Mouse (Mus musculus): ENCODE measurements at regions not wholly inside any gene's neighbourhood (a gene's known extent, or its start where the extent isn't known, plus 50 kb on each side); places are given as distances from the start of the nearest gene placed in this dataset.

DNA sequence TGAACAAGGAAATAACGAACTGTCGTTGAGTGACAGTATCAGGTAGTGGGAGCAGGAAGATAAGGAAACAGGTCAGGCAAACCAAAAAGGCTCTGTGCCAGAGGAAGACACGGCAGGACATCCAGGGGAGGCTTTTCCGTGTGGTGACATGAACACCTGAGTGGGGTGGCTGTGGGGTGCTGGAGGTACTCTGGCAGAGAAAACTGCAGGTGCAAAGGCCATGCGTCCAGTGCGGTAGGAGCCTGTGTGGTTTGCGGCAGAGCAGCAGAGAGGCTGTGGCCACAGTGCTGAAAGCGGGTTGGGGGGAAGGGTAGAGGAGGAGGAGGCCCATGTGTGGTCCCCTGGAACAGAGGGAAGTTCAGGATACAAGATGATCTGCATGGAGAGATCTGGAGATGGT is 153.3 kb downstream of the Chst1 start:
- DNase-seq: no peak

DNA sequence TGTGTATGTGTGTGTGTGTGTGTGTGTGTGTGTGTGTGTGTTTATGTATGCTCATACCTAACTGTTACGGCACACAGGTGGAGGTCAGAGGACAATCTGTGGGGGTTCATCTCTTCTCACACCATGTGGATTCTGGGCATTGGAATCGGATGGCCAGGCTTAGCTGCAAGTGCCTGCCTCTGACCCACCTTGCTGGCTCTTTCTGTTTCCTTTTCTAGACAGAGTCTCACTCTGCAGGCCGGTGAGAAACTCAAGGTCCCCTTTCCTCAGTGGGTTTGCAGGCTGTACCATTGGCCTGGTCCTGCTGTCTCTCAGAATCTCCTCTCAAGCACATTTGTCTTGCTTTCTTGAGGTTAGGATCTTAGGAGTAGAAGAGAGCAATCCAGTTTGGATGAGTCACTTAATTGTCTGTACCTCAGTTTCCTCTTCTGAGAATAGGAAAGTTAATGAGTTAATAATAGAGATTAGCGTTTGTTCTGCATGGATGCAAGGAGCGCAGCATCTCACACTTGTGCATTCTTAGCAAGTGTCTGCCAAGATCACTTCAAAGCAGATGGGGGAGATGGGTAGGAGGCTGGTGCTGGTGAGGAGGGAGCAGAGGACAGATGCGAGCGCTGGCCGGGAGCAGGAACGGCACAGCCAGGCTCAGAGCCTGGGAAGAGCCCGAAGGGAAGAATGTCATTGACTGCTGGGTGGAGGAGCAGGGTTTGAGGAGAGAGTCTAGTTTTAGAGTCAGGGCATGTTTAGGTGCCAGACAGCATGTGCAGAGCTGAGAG is 155.2 kb downstream of the Chst1 start:
- no peak for DNase-seq

DNA sequence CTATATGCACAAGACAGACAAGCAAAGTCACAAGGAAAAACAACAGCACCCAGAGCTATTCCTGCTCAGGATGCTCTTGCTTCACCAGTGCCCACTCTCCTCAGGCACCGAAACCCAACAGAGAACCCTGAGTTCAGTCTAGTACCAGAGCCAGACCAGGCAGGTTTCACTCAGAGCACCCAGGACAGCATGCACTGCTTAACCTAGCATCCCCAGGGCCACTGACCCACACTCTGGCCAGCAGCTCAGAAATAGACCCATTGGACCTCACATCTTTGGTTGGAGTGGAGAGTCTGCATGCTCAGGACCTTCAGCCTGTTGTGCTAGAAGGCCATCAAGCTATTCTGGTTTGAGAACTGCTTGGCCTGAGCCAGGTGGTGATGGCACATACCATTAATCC is 157.0 kb downstream of the Chst1 start:
- DNase-seq: no peak

DNA sequence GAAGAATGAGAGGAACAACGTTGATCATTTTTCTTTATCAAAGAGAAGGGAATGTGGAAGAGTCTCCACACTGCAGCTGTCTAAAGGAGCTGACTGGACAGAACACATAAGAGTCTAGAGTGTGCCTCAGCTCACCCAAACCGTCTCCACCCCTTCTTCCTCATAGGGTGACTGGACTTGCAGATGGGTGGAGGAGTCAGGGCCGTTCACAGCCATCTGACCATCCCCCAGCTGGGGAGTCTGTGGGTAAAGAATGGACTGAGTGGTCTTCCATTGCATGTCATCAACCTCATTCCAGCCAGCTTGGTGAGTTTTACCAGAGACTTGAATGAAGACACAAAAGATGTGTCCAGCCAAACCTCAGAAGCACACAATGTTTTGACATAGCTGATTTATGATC is 156.1 kb upstream of the Syt13 start:
- DNase-seq: no peak

DNA sequence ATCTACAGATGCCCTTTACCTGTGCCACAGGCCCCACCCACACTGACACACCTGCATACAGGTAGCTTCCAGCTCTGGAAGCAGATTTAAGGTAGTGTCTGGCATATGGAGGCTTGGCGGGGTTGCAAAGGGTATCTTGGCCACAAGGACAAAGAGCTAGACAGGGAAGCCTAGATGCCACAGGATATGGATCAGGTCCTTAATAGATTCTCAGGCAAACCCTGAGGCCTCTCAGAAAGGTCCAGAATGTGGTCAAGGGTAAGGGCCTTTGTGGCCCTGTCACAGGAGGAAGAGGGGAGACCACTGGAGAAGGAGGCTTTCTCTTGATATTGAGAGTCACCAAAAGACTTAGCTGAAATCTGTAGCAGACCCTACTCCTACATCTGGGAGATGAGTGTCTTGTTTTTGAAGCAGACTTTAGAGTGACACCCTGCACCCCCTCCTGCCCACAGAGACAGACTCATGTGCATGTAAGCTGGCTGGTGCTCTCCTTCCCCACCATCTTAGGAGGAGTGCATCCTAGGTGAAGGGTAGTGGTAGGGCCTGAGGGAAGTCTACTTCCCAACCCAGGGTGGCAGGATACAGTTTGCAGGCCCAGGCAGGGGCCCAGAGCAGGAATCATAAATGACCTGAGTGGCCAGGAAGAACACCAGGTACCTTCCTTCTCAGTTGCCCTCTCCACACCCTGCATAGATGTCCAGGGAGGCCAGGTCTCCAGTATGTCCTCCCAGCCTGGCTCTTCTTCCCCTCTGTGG is 150.8 kb upstream of the Syt13 start:
- no peak for DNase-seq

DNA sequence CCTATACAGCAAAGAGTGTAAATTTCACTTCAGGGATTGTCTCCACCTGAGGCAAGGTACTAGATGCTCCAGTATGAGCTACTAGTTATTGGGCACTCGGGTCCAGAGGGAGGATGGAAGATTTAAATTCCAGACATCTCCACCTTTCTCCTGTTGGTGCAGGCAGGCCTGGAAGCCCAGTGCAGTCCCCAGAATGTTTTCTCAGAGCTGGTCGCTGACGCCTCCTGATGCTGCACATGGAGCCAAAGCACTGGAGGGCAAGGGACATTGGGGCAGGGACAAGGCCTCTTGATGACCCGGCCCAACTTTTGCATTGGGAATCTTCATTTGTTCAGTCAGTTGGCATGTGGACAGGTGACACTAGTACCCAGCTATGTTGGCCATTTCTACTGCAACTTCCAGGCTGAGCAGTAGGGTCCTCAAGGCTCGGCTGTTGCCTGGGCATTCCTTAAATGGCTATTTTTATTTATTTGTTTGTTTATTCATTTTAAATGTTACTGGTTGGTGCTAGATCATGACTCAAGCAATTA is 147.4 kb upstream of the Syt13 start:
- DNase-seq: no peak

DNA sequence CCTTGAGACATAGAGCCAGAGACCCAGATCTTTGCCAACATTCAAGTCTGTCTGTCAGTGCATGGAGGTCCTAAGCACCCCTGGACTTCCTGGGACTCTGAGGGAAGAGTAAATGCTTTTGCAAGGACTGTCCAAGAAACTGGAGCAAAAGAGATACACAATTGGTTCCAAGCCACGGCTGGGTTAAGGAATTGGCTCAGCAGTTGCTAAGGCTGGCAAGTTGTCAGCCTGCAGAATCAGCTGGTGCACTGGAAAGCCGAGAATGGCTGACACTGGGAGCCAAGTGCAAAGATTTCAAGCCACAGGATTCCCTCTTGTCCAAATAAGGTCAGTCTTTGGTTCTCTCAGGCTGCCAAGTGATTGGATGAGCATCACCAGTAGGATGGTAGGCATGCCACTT is 146.8 kb upstream of the Syt13 start:
- DNase-seq: no peak

DNA sequence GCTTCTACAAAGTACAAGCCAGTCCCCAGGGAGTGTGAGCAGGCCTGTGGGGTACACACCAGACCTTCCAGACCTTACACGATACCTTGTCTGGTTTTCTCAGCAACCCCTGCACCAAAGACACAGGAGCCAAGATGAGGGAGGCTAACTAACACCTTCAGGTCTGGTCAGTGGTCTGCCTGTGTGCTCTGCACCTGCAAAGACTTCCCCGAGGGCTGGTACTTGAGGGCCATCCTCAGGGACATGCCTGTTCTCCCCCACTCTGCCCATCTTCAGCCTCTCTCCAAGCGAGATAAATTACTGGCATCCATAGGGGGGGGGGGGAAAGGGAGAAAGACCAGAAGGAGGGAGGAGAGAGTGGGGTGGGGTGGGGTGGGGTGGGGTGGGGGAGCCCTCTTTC is 145.8 kb upstream of the Syt13 start:
- DNase-seq: no peak

DNA sequence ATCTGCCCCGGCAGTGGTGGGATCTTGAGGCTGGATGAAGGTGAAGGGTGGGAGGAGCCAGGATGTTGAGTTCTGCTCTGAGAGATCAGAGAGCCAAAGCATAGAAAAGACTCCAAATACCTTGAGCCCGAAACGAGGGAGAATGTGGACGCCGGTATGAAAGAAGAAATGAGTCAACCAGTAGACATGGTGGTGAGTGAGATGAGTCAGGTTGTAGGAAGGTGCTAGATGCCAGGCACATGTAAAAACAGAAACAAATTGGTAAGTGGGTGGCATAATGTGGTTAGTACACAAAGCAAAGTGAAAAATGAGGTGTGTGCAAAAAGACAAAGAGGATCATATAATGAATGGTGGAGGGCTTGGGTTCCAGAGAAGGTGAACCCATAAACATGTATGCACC is 144.8 kb upstream of the Syt13 start:
- no peak for DNase-seq

DNA sequence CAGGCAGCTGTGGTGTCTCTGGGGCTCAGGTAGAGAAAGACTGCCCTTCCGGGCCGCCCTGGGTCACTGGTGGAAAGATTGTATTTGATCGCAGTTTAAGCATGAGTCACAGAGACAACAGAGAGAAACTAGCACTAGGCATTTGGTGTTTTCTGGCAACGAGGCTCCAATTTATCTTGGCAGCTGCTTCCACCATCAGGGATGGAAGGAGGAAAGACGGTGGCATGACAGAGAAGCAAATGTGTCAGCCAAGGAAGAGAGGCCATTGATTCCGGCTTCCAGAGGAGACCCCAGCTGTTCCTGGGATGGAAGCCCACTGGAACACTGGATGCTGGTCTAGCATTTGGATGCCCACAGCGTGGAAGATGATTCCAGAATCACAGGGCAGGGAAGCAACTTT is 142.3 kb upstream of the Syt13 start:
- no peak for DNase-seq

DNA sequence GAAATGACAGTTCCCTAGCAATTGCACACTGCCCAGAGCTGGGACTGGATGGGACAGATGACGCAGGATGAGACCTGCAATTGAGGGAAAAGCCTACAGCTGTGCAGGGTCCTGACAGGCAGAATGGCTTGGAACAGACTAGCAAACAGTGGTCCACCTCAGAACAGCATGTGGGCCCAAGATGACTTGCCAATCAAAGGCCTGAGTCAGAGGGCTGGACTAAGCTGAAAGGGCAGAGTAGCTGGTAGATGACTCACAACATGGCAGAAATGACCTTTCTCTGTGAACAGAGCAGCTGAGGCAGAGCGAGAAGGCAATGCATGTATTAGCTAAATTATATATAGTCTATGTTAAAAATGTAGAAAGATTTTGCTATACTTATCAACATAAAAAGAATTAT is 138.4 kb upstream of the Syt13 start:
- DNase-seq: no peak

DNA sequence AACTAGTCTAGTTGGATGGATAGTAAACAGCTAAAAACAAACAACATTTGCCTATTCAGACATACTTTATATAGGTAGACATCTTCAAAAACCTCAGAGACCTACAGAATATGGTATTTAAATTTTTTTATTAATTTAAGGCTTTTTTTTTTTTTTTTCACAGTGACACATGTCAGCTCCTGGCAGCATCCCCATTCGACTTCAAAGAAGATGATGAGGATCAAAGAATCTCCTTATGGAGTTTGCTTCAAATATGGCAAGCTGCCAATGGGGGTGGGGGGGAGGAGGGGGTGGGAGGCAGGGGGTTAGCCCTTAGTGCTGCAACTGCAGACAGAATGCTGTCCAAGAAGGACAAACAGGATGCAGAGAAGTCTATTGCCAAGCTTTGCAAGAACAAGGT is 135.8 kb upstream of the Syt13 start:
- no peak for DNase-seq

DNA sequence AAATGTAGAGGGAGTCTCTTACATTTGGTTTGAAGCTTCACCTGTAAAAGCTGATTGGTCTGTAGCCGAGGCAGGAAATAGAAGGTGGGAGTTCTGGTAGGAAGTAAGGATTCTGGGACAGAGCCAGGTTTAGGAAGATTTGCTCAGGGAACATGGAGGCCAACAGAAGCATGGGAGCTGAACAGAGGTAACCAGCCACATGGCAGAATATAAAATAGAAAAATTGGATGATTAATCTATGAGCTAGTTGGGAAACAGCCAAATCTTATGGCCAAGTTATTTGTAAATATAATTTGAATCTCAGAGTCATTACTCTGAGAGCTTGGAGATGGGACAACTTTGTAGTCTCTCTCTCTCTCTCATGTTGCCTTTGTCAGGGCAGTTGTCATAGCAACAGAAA is 134.9 kb upstream of the Syt13 start:
- DNase-seq: no peak

DNA sequence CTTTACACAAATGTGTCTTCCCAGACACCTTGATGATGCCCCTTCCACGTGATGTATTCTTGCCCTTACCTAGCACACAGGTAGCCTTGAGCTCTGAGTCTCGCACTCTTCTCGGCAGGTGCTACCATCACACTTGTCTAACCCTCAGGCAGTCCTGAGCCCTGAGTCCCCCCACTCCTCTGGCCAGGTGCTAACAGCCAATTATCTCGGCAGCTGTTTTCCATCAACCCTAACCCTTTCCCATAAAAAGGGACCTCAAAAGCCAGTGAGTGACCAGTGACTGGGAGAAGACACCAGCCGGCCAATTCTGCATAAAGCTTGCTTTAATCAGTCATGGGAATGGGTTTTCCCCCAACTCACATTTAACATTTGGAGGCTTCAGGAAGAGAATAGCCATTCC is 133.4 kb upstream of the Syt13 start:
- DNase-seq: no peak

DNA sequence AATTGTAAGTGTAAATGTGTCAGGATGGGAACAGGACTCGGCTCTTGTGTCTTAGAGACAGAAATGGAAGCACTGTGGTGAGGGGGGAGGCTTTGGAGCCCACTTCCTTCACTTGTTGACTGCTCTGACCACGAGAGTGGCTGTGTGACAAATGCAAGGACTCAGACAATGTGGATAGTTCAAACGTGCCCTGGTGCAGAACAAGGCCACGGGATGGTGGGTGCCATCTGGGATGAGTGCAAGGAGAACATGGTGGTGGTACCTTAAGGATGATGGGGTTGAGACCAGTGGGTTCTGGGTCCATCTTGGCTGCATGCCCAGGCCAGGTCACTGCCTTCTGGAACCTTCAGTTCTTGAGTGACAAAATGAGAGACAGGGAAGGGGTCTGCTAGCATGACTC is 132.3 kb upstream of the Syt13 start:
- DNase-seq: no peak

DNA sequence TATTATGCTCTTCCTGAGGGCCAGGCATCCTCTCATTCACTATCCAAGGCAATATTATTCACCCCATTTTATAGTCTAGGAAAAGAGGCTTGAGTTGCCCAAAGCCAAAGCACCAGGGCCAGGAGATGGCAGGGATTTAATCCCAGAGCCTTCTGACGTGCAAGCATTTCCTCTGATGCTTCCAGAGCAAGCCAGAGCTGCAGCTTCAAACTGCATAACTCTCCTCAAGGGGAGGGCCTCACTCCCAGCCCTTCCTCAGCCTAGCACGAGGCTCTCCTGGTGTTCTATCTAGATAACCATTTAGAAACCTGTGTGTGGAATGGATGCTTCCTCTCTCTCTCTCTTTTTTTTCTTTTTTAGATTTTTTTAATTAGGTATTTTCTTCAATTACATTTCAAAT is 130.0 kb upstream of the Syt13 start:
- DNase-seq: no peak

DNA sequence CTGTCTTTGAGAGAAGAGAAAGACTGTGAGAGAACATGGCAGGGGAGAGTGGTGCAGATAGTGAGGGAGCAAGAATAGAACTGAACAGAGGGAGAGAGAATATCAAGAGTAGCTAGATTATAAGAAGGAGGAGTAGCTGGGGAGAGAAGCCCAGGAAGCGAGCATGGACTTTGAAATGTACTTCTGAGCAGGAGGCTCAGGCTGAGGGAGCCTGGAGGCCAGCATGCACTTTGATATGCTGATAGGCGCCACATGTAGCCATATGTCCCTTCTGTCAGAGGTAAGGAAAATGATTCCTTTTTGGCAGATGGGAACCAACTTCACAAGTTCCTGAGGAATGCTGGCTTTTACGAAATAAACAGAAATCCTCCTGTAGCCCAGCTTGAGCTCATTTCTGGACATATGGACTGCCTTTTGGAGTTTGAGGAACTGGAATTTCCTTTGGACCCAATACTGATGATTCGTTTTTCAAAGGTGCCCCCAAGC is 126.9 kb upstream of the Syt13 start:
- DNase-seq: no peak

DNA sequence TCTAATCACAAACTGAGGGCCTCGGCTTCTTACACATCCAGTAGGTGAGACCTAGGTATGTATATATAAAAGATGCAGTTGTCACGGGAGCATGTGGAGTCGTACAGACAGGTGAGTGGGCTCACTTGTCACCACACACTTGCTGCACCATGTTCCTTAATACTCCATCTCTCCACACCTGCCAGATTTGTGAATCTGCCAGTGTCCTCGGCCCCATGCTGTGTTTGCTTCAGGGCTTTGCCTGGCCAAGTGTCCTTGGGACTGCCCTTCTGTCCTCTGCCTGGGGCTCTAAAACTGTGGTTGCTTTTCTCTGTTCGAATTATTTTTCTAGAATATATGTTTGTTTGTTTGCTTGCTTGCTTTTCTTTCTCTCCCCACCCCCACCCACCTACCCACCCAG is 126.0 kb upstream of the Syt13 start:
- DNase-seq: no peak

DNA sequence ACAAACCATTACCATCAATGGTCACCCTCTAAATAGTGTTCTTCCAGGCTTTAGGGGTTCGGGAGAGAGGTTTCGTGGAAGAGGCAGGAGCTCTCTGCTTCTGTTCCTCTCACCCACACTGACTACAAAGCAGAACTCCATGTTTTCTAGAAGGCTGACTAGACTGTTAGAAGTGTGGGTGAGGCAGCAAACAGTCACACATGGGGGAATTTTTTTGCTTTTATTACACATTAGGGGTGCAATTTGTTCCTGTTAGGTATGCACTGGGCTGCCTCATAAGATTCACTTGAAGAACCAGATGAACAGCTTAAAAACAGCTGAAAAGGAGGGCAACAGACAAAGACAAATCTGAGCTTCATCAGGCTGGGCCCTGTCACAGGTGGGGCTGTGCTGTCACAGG is 124.5 kb upstream of the Syt13 start:
- no peak for DNase-seq

DNA sequence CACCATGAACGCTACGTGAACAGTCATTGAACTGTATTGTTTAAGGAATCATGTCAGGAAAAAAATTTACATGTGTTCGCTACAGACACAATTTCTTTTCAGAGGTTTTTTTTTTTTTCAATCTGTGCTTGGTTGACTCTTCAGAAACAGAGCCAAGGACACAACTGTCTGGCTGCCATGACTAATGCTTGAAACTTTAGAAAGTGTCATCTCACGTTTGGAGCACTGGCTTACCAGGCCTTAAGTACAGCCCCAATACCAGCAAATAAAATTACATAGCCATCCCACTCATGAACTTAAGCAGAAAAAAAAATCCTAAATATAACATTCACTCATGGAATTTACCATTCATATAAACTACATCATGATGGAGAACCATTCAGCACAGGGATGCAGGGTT is 115.1 kb upstream of the Syt13 start:
- no peak for DNase-seq

DNA sequence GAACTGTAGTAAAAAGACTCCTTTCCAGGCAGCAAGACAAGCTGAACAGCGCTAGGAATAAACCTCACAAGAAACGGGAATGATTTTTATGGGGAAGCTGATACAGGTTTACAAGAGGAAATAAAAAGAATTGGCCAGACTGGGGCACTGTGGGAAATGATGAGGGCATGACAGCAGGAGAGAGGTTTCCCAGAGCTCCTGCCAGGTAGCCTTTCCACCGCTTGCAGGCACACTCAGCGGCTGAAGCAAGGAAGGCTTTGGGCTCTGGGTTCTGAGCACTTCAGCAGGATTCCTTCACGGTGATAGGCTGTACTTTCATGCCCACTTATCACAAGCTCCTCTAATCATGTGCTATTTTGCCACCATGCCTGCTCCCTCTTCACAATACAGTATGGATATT is 114.2 kb upstream of the Syt13 start:
- no peak for DNase-seq

DNA sequence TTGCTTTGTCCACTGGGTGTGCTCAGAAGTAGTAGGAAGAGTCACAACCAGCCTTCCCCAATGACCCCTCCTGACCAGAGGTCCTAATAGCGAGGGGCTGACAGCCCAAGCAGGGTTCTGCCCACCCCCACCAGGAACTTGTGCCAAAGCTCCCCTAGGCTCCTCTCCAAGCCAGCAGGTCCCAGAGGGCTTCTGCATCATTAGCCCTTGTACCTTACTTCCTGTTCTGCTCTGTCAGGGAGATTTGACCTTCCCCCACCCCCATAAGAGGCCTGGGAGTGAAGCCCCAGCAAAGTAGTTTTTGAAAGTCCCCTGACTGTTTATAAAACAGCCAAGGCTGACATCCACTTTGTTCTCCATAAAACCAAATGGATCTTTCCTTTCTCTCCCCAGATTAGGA is 110.0 kb upstream of the Syt13 start:
- no peak for DNase-seq

DNA sequence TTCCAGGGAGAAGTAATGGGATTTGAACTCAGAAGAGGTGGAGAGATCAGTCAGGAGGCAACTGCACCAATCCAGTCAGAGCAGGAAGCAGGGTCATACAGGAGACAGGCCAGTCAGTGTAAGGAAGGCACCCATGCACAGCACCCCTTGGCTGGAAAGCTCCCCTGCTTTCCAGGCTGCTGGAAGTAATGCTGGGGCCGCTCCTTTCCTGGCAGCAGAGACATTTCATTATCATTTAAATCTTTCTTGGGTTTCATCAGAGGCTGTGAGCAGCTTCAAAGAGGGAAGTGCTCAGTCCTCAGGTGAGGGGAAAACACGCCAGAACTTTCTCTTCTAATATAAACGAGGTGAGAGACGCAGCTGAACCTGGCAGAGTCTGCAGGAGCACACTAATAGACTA is 109.1 kb upstream of the Syt13 start:
- DNase-seq: no peak

DNA sequence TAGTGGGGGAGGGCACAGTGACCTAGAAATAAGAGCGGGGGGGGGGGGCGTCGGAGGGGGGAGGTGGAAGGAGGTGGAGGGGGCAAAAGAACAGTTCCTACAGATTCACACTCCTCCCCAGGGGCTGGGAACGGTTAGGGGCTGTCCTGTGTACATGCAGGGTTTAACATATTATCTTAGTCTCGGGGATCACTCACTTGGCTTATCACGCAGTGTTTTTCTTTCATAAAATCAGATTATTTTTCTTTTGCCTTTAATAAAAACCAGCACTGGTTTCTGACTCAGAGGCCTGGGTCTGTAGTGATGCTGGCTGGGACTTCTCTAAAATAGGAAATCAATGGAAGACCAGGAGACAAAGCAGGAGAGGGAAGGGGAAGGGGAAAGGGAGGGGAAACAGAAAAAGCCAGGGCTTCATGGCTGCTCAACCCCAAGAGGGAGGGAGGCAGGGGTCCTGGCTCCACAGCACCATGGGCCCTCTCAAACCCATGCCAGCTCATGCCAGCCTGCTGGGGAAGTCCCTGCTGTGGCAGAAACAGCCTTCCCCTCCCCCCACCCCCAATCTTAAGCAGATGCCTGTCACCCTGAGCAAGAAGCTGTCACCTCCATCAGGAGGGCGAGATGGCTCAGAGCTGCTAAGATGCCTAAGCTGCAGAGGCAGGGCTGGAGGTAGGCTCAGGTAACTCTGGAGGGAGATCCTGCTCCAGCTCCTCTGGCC is 108.3 kb upstream of the Syt13 start:
- no peak for DNase-seq
